Mouse (Mus musculus) liver, adult 2 months (tissue): ENCODE measurements around the gene Upk3b.

Experiments
- CTCF ChIP-seq: fragments of 200-500 bp; IDR thresholded peaks from 2 replicates; pipeline ENCODE4 v1.5.1; 2011; ENCODE audit warnings: low read depth, low read length, control low read depth
- POLR2A ChIP-seq: fragments of 200-500 bp; IDR thresholded peaks from 2 replicates; pipeline ENCODE4 v1.6.1; 2011; ENCODE audit warnings: low read length, control low read depth; ENCODE audit not compliant: insufficient read depth; ENCODE audit errors: extremely low read depth

GRCm38 (mm10) chr5:136017262-136017661, 21.0 kb upstream of the Upk3b start:
- TF ChIP-seq POLR2A (no peak), CTCF (no peak)
